Mouse (Mus musculus): Measurements from ENCODE around the gene Nlrp3.
A peak's percentile ranks its signal among the peaks of the same experiment; 100 is the strongest.
"Not testable (repeated sequence)": the region's sequence is repeated elsewhere in the genome, so short reads cannot be mapped to it uniquely, and the experiment has no call there.

The Nlrp3 gene

DNA sequence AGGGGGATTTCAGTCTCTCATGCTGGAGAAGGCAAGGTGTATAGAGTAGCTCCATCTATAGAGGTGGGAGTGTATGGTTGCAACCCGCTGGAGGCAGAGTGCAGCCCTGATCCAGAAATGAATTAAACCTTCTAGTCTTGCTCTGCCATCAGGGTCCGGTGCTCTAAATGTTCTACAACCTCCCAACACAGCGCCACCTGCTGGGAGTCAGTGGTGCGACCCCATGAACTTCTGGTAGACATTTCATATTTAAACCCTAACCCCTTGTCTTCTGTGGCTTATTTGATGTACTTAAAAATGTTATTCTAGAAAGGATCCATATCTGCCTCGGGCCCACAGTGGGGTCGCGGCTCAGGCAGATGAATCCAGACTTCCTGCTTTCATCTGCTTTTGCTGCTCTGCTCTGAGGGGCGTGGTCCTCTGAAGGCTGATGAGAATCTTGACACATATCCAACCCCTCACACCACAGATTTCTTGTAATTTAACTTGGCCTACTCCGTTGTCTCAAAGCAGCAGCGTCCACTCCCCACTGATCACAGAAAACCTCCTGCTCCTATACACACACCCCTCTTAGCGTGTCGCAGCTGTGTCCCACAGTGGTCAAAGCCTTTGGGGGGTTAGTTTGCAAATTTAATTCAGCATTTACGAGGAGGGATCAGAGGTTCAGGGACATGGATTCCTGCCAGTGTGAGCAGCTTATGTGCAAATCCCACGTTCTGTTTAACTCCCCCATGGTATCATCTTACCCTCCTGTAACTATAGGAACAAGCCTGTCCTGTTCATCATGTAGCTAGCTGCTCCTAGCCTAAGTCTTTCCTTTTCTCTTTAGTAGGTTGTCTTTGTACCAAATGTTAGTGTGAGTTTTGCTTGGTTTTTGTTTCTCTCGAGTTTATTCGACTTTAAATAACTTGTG is 3.9 kb upstream of the Nlrp3 start:
- DNase-seq = peak in 1 of 2 experiments; percentile 52

DNA sequence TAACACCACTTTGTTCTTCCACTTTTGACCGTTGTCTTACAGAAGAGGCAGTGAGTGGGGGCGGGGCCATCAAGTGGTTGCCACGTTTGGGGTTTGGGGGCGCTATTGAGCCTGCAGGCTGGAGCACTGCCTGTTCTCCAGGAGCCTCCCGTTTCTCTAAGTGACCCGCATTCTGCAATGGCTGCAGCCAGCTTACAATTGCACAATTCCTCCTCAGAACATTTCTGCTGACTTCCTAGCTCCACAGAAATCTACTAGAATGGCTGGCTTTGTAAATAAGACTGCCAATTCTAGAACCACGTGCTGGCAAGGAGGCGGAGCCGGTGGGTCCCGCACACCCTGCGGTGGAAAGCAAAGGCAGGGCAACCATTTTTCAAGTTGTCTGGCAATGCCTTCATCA is 3.0 kb upstream of the Nlrp3 start:
- DNase-seq = peak; percentile 82 to 83

DNA sequence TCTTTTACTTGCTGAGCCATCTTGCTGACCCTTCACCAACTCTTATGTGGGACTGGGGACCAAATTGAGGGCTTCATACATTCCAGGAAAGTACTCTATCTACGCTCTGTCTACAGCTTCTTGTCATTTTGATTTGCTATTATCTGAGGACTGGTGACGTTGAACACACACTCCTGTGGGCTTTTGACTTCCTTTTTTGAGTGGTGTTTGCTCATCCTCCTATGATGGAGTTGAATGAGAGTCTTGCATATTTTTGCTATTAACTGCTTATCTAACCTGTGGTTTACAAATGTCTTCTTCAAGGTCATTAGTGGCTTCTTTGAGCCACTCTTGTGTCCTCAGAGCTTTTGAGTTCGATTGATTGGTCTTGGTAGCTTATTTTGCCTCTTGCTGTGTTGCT is 1.2 kb upstream of the Nlrp3 start:
- DNase-seq = no peak

DNA sequence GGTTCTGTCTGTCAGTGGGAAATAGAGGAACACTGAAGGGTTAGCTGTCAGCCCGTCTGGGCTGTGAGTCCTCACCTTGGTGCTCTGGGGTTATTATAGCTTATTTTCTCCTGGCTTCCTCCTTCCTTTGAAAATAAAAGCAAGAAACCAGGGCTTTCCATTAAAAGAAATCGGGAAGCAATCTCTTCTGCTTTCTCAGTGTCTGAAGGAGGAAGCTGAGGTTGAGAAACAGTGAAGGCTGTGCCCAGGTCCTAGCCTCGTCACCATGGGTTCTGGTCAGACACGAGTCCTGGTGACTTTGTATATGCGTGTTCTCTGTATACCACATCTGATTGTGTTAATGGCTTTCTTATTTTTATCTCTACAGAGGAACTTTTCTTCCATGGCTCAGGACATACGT is 1.1 kb downstream of the Nlrp3 start:
- peak; percentile 20 to 33 for DNase-seq

DNA sequence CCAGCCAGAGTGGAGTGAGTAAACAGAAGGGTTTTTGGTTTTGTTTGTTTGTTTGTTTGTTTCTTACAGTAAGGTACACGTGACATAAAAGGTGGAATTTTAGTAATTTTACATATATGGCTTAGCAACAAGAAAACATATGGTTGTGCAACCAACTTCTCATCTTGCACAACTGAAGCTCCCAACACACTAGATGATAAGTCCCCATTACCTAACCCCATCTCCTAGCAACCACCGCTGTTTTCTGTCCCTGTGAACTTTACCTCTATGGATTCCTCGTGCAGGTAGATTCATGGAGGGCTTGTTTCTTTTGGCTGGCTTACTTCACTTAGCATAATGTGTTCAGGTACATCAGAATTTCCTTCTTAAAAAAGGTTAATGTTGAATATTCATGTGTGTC is 2.0 kb downstream of the Nlrp3 start:
- DNase-seq = no peak

DNA sequence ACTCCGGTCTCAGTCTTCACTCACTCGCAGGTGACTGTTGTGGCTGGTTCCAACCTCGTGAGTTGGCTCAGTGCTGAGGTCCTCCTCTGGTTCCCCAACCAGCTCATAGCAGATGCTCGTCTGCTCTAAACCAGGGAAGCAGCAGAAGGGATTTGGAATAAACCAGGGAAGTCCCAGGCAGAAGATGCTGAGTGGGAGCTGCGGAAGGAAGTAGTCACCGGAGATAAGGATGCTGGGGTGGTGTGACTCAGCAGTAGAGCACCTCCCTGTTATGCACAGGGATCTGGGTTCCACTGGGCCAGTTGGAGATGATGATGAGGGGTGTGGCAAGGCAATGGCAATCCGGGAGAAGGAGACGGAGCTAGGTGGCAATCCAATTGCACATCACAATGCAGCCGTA is 2.6 kb downstream of the Nlrp3 start:
- no peak for DNase-seq

DNA sequence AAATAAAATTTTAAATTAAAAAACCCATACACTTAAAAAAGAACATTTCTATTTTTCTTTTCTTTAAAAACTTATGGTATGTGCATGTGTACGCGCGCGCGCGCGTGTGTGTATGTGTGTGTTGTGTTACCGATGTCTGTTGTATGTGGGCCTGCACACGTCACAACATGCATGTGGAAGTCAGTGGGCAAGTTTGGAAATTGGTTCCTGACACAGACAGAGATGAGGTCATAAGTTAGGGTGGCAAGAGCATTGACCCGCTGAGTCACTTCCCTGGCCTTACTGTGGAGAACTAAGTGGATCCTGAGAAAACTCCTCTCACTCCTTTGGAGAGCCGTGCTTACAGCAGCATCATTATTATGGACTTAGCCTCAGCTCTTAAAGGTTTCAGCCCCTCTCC is 12.8 kb downstream of the Nlrp3 start:
- DNase-seq = no peak

DNA sequence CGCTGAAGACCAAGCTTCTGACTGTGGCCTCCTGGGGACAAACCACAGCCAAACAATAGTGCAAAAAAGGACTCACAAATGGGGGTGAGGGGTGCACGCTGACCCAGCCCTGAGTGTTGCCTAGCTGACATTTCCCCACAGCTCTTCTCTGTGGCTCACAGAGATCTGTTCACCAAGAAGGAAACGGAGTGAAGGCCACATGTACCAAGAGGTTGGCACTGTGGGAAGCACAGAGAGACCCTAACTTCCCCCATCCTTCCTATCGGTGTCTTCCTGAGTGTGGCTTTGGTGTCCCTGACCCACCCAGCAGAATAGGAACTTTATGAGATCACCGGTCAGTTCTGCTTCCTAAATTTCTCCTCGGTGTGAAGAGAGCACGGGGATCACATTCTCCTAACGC is 13.2 kb downstream of the Nlrp3 start:
- DNase-seq = no peak

DNA sequence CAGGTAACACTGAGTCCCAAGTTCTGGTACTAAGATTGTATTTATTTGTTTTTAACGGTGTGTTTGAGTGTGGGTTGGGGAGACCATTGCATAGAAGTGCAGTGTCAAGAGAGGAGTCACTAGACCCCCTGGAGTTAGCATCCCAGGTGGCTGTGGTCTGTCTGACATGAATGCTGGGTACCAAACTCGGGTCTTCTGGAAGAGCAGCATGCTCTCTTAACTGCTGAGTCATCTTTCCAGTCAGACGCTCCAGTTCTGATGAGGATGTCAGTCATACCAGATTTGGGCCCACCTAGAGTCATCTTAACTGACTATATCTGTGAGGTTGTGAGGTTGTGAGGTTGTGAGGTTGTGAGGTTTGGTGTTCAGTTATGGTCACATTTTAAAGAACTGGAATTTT is 19.5 kb downstream of the Nlrp3 start:
- DNase-seq = no peak

DNA sequence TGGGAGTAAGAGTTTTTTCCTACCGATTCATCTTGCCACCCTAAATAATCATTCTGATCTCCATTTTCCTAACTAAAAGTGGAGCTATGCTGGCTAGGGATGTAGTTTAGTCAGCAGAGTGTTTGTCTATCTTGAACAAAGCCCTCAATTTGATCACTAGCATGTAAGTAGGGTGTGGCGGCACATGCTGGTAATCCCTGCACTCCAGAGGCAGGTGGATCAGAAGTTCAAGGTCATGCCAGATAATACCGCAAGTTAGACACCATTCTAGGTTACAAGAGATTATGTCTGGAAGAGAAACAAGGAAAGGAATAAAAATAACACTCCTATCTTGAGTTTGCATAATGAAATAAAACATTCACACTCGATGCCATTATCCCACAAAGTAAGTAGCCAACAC is 21.0 kb downstream of the Nlrp3 start:
- DNase-seq = no peak

DNA sequence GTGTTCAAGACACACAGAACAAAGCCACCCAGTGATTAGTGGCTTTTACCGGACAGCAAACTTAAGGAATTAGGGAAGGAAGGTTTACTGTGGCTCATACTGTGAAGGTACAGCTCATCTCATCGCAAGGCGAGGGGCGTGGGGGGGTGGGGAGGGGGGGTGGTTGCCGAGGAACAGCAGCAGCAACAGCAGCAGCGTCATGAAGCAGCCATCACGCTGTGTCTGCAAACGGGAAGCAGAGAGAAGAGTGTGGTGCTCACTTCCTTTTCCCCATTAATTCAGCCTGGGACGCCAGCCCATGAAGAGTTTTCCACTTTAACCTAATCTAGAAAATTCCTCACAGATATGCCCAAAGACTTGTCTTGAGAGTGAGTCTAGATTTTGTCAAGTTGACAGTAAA is 21.5 kb downstream of the Nlrp3 start:
- no peak for DNase-seq

DNA sequence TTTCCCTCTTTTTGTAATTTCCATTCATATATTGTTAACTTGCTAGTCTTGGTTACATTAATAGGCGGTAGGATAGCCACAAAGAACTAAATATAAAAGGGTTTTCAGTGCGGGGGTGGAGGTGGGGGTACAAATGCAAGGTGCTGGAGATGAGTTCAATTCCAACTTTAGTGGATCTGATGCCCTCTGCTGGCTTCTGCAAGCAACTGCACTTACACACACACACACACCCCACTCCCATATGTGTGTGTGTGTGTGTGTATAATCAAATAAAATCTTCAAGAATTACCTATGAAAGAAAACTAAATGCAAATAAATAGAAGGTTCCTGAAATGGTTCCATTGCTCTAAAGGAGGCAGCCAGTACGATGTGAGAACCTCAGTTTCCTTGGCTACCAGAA is 27.9 kb downstream of the Nlrp3 start:
- DNase-seq = no peak

DNA sequence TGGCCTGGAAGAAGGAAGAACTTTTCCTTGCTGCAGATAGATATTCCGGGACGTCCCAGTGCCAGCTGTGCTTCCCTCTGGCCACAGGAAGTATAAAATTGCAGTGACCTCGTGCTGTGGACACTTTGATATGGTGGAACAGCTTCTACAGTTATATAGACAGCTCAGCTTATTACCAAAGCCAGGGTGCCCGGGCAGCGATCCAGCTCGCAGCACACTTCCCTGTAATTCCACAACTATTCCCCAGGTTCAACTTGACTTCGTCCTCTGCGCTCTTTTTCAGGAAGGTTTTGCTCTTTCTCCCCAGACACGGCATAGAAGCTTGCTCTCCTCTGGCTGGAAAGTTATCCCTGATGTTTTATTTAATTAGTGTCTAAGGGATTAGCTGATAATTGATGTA is 34.4 kb downstream of the Nlrp3 start:
- DNase-seq = no peak

DNA sequence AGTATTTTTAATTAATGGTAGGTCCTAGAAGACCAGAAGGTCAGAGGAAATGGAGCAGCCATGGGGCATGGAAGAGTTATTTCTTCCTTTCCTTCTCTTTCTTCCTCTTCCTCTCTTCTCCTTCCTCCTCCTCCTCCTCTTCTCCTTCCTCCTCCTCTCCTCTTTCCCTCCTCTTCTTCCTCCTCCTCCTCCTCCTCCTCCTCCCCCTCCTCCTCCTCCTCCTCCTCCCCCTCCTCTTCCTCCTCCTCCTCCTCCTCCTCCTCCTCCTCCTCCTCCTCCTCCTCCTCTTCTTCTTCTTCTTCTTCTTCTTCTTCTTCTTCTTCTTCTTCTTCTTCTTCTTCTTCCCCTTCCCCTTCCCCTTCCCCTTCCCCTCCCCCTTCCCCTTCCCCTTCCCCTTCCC is 34.8 kb downstream of the Nlrp3 start, which contains the start of gene Olfr222:
Gene Olfr222 (minus strand): TSS at position 101 of the 400 bp plus-strand sequence.
- not testable (repeated sequence) for DNase-seq

DNA sequence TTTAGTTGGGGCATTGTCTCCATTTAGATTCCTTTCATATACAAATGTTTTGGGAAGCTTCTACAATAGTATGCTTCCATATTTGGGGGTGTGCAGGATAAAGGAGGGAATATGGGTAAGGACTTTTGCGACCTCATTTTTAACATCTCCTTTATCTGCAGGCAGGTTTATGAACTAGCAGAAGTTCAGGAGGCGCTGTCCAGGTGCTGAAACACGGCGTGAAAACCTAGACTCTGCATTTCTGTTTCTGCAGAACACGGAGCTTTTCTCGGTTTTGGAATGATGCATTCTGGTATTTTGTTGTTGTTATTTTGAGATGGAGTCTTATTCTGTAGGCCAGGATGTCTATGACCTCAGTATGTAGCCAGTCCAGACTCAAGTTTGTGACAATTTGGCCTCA is 43.2 kb downstream of the Nlrp3 start:
- peak in 1 of 2 experiments; percentile 22 for DNase-seq

DNA sequence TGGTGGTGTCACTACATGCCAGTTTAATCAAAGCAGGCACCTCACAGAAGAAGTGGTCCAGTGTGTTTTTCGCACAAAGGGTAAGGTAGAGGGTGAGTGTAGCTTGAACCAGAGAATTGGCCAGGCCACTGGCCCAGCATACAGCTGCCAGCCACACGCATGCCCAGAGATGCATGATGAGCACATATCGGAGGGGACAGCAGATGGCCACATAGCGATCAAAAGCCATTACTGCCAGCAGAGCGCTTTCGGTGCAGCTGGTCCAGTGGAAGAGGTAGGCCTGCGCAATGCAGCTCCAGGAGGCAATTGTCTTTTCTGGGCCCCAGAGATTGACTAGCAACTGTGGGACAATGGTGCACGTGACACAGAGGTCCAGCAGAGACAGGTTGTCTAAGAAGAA is 48.1 kb downstream of the Nlrp3 start:
- DNase-seq = no peak

DNA sequence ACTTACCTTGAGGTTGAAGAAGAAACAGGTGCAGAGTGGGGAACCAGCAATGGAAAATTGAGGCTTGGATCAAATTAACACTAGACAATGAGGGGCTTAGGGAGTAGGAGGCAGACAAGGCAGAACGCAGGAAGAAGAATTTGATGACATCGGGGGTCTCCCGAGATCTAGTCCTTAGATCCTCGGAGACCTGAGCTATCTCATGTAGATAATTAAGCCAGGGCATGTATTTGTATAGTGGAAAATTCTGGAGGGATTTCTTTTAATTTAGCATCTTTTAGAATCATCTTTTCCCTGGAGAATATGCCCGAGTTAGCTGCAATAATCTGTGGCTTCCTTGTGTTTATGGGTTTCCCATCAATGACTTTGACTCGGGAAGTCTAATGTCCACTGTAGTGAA is 51.8 kb downstream of the Nlrp3 start, which contains the start of gene Olfr223:
Gene Olfr223 (minus strand): TSS at position 101 of the 400 bp plus-strand sequence.
- no peak for DNase-seq

DNA sequence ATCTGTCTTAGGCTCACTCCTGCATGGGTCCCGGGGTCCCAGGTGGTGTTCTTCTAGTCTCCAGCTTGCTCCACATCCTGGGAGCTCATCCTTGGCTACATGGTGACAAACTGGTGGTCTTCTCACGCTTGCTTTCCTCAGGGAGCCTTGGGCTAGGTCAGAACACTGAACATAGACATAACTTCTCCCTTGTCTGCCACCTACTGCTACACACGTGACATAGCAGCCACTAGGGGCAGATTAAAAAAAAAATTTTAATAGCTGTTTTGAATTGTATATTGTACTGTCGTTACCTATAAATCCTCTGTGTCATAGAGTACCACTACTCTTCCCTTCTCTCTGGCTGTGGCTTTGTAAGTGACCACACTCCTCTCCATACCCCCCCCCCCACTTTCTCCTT is 54.7 kb downstream of the Nlrp3 start:
- DNase-seq = no peak

DNA sequence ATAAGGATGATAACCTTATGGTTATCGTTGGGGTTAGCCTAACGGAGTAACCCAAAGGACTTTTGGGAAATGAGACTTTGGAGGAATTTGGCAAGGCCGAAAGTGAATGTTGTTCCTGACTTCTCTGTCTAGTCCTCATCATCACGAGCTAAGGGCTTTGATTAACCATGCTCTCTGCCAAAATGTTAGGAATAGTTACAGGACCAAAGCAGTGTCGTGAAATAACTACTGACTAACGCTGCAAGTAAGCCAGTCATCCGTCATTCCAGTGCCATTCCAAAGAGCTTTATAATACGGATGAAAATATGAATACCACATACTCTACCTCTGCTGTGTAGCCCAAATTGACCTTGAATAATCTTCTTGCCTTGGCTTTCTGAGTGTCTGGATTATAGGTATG is 55.6 kb downstream of the Nlrp3 start:
- no peak for DNase-seq

DNA sequence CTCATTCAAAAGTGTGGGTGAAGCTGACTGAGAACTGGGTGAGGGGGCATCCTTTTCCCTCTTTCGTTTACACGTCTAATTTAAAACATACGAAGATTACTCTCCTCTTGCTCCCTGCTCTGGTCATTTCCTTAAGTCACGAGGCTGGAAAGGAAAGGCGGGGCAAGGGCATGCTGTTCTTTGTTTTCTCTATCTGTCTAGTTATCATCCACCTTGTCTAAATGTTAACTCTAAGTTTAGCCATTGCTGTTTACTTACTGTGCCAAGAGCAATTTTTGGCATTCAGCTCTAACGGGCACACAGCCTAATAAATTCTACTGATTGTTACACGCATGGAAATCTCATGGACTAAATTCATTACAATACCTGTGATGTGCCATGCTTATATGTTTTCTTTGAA is 57.8 kb downstream of the Nlrp3 start:
- DNase-seq = no peak

DNA sequence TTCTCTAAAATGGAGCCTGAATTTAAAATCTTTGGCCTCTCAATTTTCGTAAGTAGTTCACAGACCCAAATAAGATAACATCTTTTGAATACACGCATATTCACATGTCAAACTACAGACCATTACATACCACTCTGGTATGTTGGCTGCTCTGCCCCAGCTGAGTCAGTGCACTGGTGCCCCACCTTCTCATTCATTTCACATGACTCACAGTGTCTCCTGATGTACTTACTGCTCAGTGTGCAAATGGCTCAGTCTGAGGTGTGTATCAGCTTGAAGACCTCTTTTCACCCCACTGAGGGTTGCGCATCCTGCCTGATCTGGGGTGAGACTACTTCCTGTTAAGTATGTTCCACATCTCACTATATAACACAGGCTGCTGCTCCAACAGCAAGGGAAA is 59.5 kb downstream of the Nlrp3 start:
- no peak for DNase-seq

DNA sequence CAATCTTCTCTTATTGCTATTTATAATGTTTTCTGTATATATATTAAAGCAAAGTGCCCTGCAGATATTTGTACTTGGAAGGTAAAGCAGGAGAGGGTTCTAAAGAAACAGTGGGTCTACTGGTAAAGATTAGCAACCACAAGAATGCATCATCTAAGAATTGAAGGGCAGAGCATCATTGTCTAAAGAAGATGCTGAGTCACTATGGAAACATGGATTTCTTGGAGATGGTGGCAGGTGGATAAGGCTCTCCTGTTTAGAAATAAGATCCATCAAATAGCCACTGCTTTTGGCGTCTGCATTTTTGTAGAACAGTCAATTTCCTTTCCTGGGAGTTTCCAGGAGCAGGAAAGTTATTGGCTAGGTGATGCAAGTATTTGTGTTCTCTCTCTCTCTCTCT is 60.9 kb downstream of the Nlrp3 start:
- no peak for DNase-seq

DNA sequence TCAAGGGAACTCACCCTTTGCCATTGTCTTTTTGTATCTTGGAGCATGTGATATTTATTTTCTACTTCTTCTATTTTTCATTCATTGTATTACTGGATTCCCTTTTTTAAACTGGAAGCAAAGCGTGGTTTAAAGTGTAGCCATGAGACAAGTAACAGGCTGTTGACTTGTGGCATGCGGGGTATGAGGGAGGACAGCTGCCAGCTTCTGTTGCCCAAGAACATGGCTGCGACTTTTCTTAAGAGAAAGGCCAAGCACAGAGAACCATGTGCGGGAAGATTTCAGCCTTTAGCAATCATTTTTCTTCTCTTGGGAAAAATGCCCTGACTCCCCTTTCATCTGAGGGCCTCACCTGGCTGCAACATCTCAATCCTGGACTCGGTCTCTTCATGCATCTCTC is 70.3 kb downstream of the Nlrp3 start:
- DNase-seq = peak in 1 of 2 experiments; percentile 64

DNA sequence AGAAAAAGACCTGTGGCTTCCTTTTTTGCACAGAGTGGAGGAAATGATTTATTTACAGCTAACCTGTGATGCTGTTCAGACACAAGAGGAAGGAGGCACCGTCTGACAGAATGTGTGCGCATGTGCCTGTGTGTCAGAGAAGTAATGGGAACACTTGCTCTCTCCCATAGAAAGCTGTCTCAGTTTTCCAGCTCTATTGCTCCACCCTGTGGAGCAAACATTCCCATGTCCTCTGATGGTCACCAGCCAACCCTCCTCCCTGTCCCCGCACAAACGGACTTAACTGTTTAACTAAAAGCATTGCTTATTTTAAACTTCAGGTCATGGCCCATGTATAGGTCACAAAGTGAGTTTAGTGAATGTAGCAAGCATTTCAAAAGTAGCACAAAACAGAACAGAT is 72.8 kb downstream of the Nlrp3 start:
- peak in 1 of 2 experiments; percentile 56 for DNase-seq
